ENCODE assay signal across 14 mouse cellular contexts in genomic region chr10:66839058-66839457, GRCm38 (mm10).
DNase-seq lines count a peak whose midpoint lies in the region; ATAC-seq and TF ChIP-seq lines count a peak whose summit lies in the region.
"Had no signal": no experiment of that assay in that cellular context is flagged by ENCODE, and none has a peak within 500 bp of the region (broad histone marks: within the 10 kb centered on the region; RNA-seq: fewer than 3 reads in every experiment).

No protein-coding gene starts in this region.

- TF ChIP-seq EP300 in lung, postnatal 0 days (IDR thresholded peaks at IDR 0.05) = no peak

- WGBS in heart, embryonic 12.5 days = 37% methylated on average over 9 of the region's 9 CpGs
- 38% methylated on average over 9 of the region's 9 CpGs for WGBS in lung, postnatal 0 days
- 71% methylated on average over 9 of the region's 9 CpGs for WGBS in forebrain, embryonic 15.5 days
- WGBS in thymus, adult 2 months = 73% methylated on average over 9 of the region's 9 CpGs

- H3K27me3 ChIP-seq in heart, embryonic 12.5 days (replicated peaks) = no peaks in the 10 kb centered on the region
- no peaks in the 10 kb centered on the region for H3K27me3 ChIP-seq in lung, postnatal 0 days (replicated peaks; ENCODE audit: insufficient read depth, low read length)
- H3K27me3 ChIP-seq in forebrain, embryonic 15.5 days = no peaks in the 10 kb centered on the region
- H3K27me3 ChIP-seq in thymus, adult 2 months (ENCODE audit: control insufficient read depth, insufficient read depth, low read length) = no peaks in the 10 kb centered on the region
- H3K27me3 ChIP-seq: embryonic facial prominence, embryonic 12.5 days; forebrain, embryonic 12.5 days; limb, embryonic 15.5 days; lung, embryonic 15.5 days had no signal

- peak; percentile 34 to 46 for DNase-seq in heart, adult 18-20 months
- peak; percentile 14 for DNase-seq in lung, postnatal 10 days
- DNase-seq in lung, postnatal 0 days (ENCODE audit: low spot score) = no peak
- peak; percentile 27 for DNase-seq in gastrocnemius, postnatal 14 days
- no peak for DNase-seq in thymus, adult 2 months
- no peak for DNase-seq in left cerebral cortex, adult 8-10 months (ENCODE audit: low spot score in 2 of 2)
- DNase-seq: adrenal gland, postnatal 10 days; heart, postnatal 4 days had no signal

- H3K4me1 ChIP-seq in heart, embryonic 12.5 days (replicated peaks) = no peaks in the 10 kb centered on the region
- no peaks in the 10 kb centered on the region for H3K4me1 ChIP-seq in lung, postnatal 0 days (ENCODE audit: insufficient read depth, low read depth, low read length)
- no peaks in the 10 kb centered on the region for H3K4me1 ChIP-seq in forebrain, embryonic 15.5 days
- H3K4me1 ChIP-seq in thymus, adult 2 months (replicated peaks; ENCODE audit: control insufficient read depth, insufficient read depth, low read length) = no peaks in the 10 kb centered on the region; the same call in 1 of the 2 replicates
- H3K4me1 ChIP-seq: forebrain, embryonic 12.5 days; lung, embryonic 15.5 days had no signal

- intact Hi-C loops in gastrocnemius, postnatal 14 days (cut with DNase I; ENCODE audit: low total_unique reads) = no loop called here

- peaks cover 4% of the 10 kb centered on the region; the same call in 1 of the 2 replicates for H3K9me3 ChIP-seq in heart, embryonic 12.5 days (replicated peaks)
- H3K9me3 ChIP-seq in lung, postnatal 0 days (ENCODE audit: low read length) = no peaks in the 10 kb centered on the region
- H3K9me3 ChIP-seq in forebrain, embryonic 15.5 days = no peaks in the 10 kb centered on the region
- H3K9me3 ChIP-seq: forebrain, embryonic 12.5 days; limb, embryonic 15.5 days; lung, embryonic 15.5 days had no signal

- ATAC-seq in heart, embryonic 12.5 days (ENCODE audit: insufficient number of reproducible peaks, low FRiP score) = no peak
- ATAC-seq in lung, postnatal 0 days = no peak
- ATAC-seq in forebrain, embryonic 15.5 days (replicated peaks) = no peak

- no peak for TF ChIP-seq POLR2A in thymus, adult 2 months (IDR thresholded peaks at IDR 0.05; ENCODE audit: control insufficient read depth, extremely low read depth, insufficient read depth, low read length, poor library complexity)

- H3K4me2 ChIP-seq in heart, embryonic 12.5 days = no peak overlapping the region
- H3K4me2 ChIP-seq in lung, postnatal 0 days (replicated peaks; ENCODE audit: low read depth, low read length) = no peak overlapping the region
- no peak overlapping the region for H3K4me2 ChIP-seq in forebrain, embryonic 15.5 days (replicated peaks)
- H3K4me2 ChIP-seq: embryonic facial prominence, embryonic 12.5 days; forebrain, embryonic 12.5 days; limb, embryonic 15.5 days; lung, embryonic 15.5 days had no signal

- H3K27ac ChIP-seq in heart, embryonic 12.5 days (ENCODE audit: poor library complexity, severe bottlenecking) = no peak overlapping the region
- H3K27ac ChIP-seq in lung, postnatal 0 days (ENCODE audit: low read length) = no peak overlapping the region
- H3K27ac ChIP-seq in forebrain, embryonic 15.5 days (replicated peaks) = no peak overlapping the region
- no peak overlapping the region for H3K27ac ChIP-seq in thymus, adult 2 months (ENCODE audit: control insufficient read depth, insufficient read depth, low read length)
- H3K27ac ChIP-seq: embryonic facial prominence, embryonic 12.5 days; forebrain, embryonic 12.5 days; limb, embryonic 15.5 days; lung, embryonic 15.5 days had no signal

- H3K4me3 ChIP-seq in heart, embryonic 12.5 days = no peak overlapping the region
- no peak overlapping the region for H3K4me3 ChIP-seq in lung, postnatal 0 days (ENCODE audit: low read depth, low read length)
- no peak overlapping the region for H3K4me3 ChIP-seq in forebrain, embryonic 15.5 days
- H3K4me3 ChIP-seq in thymus, adult 2 months (ENCODE audit: control insufficient read depth, insufficient read depth, low read length) = no peak overlapping the region
- H3K4me3 ChIP-seq: embryonic facial prominence, embryonic 12.5 days; forebrain, embryonic 12.5 days; limb, embryonic 15.5 days; lung, embryonic 15.5 days had no signal

- H3K36me3 ChIP-seq in heart, embryonic 12.5 days = no peaks in the 10 kb centered on the region
- no peaks in the 10 kb centered on the region for H3K36me3 ChIP-seq in lung, postnatal 0 days (ENCODE audit: insufficient read depth, low read length)
- no peaks in the 10 kb centered on the region for H3K36me3 ChIP-seq in forebrain, embryonic 15.5 days
- no peaks in the 10 kb centered on the region for H3K36me3 ChIP-seq in thymus, adult 2 months (ENCODE audit: control insufficient read depth, insufficient read depth, low read length)
- H3K36me3 ChIP-seq: embryonic facial prominence, embryonic 12.5 days; forebrain, embryonic 12.5 days; limb, embryonic 15.5 days; lung, embryonic 15.5 days had no signal

- H3K9ac ChIP-seq in heart, embryonic 12.5 days = no peak overlapping the region
- no peak overlapping the region for H3K9ac ChIP-seq in lung, postnatal 0 days (replicated peaks; ENCODE audit: low read depth)
- H3K9ac ChIP-seq in forebrain, embryonic 15.5 days (replicated peaks) = no peak overlapping the region
- H3K9ac ChIP-seq: embryonic facial prominence, embryonic 12.5 days; forebrain, embryonic 12.5 days; limb, embryonic 15.5 days; lung, embryonic 15.5 days had no signal

- no peak for TF ChIP-seq CTCF in lung, postnatal 0 days (IDR thresholded peaks at IDR 0.05)
- no peak for TF ChIP-seq CTCF in thymus, adult 2 months (IDR thresholded peaks at IDR 0.05; ENCODE audit: borderline replicate concordance, control insufficient read depth, extremely low read depth, insufficient read depth, low read length, poor library complexity)

Comparison
In these comparisons a context has a peak if more than half of its experiments do, and no peak if none do; other contexts are left out.
1. DNase-seq: peak in heart, adult 18-20 months (2 of 2), lung, postnatal 10 days (single experiment) and gastrocnemius, postnatal 14 days (single experiment); none in lung, postnatal 0 days (single experiment), thymus, adult 2 months (single experiment) and left cerebral cortex, adult 8-10 months (0 of 2).